Mouse (Mus musculus) hindbrain, embryonic 12.5 days (tissue): ENCODE data around the gene Smchd1. TPM values are rescaled to one million over a fixed set of nuclear protein-coding genes. Genes with fewer than 3 reads are reported as not detected.

Experiments
- ATAC-seq: fragments of 200-750 bp; cut with Nextera tagmentation; 2 replicates; pipeline ENCODE4 v1.8.0; 2017; ENCODE audit warnings: moderate TSS enrichment; ENCODE audit not compliant: low FRiP score
- H3K27ac ChIP-seq: fragments of 300-500 bp; sonication (generic); 2 replicates; pipeline ENCODE4 v1.5.1; 2016; ENCODE audit warnings: mild to moderate bottlenecking
- H3K27me3 ChIP-seq: fragments of 300-500 bp; sonication (generic); 2 replicates; pipeline ENCODE4 v1.6.1; 2016; ENCODE audit warnings: mild to moderate bottlenecking
- H3K36me3 ChIP-seq: fragments of 300-500 bp; sonication (generic); 2 replicates; pipeline ENCODE4 v1.6.1; 2016; ENCODE audit warnings: mild to moderate bottlenecking
- H3K4me1 ChIP-seq: fragments of 300-500 bp; sonication (generic); 2 replicates; pipeline ENCODE4 v1.6.1; 2016
- H3K4me2 ChIP-seq: fragments of 300-500 bp; sonication (generic); replicated peaks from 2 replicates; pipeline ENCODE4 v1.6.1; 2016; ENCODE audit warnings: mild to moderate bottlenecking
- H3K4me3 ChIP-seq: fragments of 300-500 bp; sonication (generic); 2 replicates; pipeline ENCODE4 v1.5.1; 2016; ENCODE audit warnings: mild to moderate bottlenecking
- H3K9ac ChIP-seq: fragments of 300-500 bp; sonication (generic); 2 replicates; pipeline ENCODE4 v1.6.1; 2016; ENCODE audit warnings: mild to moderate bottlenecking, moderate library complexity
- H3K9me3 ChIP-seq: fragments of 300-500 bp; sonication (generic); replicated peaks from 2 replicates; pipeline ENCODE4 v1.6.1; 2016; ENCODE audit warnings: mild to moderate bottlenecking
- WGBS: fragments of 180-500 bp; shearing (Covaris S2); methylation state at CpG from one replicate; pipeline ENCODE4 v1.1.7; 2016; 5-methylcytosine and 5-hydroxymethylcytosine counted together
- polyA plus RNA-seq: library from polyadenylated mRNA; unstranded; fragments of >200 nt; fragmentation: Nextera tagmentation; extraction: Ambion mirVana; gene quantifications from 2 replicates; pipeline ENCODE4 v1.2.1, GENCODE M21; 2016

Smchd1 gene
- 59.2 and 65.3 TPM in 2 replicates for polyA plus RNA-seq

- Histone ChIP-seq H3K4me2 (peak within 1 kb of the TSS; percentile 90), H3K9ac (peak within 1 kb of the TSS; percentile 91), H3K36me3 (no peaks in the 10 kb centered on the region), H3K27ac (peak within 1 kb of the TSS; percentile 99), H3K27me3 (no peaks in the 10 kb centered on the region), H3K4me3 (peak within 1 kb of the TSS; percentile 62), H3K4me1 (peaks cover 13% of the 10 kb centered on the region), H3K9me3 (no peaks in the 10 kb centered on the region)
- under 1% methylated on average over 100 of the region's 109 CpGs for WGBS
- ATAC-seq = peak; percentile 94
These were observed at the start of gene Smchd1 for GRCm38 (mm10) chr17:71474762-71475704. Gene Smchd1, minus strand, starts transcription at chr17:71475343.

DNA sequence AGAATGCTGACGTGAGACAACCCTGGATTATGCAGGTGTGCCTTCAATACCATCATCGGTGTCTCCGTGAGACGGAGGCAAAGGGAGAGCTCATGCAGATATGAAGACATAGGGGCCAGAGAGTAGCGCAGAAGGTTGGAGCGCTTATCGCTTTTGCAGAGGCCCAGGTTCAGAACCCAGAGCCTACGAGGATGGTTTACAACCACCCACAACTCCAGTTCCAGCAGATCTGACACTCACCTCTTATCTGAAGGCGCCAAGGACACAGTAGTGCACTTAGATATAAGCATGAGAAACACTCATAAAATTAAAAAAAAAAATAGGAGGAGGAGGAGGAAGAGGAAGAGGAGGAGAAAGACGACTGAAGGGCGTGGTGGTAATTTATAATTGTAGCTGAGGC is 35.2 kb upstream of the Smchd1 start:
- no peaks in the 10 kb centered on the region for H3K4me1 ChIP-seq
- peaks cover 47% of the 10 kb centered on the region for H3K36me3 ChIP-seq
- H3K4me2 ChIP-seq = no peak overlapping the region
- H3K4me3 ChIP-seq = no peak overlapping the region
- 94% methylated on average over 11 of the region's 11 CpGs for WGBS
- no peak overlapping the region for H3K9ac ChIP-seq
- no peaks in the 10 kb centered on the region for H3K9me3 ChIP-seq
- no peaks in the 10 kb centered on the region for H3K27me3 ChIP-seq
- no peak for ATAC-seq
- no peak overlapping the region for H3K27ac ChIP-seq

DNA sequence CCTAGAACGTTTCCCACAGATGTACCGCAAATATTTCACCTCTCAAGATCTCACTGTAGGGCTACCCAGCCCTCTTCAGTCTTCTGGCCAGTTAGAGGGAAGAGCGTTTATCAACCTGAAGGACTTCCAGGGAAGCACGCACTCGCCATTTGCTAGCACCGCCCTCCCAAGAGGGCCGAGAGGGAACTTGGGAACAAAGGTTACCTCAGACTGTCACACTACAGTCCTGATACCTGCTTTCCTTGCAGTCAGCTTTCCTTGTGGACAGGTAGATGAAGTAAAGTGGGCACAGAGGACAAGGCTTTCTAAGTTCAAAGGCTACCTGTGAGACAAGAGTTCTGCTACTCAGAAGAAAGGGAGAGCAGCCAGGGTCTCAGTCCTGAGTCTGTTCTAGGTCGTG is 31.7 kb upstream of the Smchd1 start:
- peaks cover 46% of the 10 kb centered on the region for H3K36me3 ChIP-seq
- H3K9ac ChIP-seq = no peak overlapping the region
- no peak overlapping the region for H3K4me3 ChIP-seq
- H3K27me3 ChIP-seq = no peaks in the 10 kb centered on the region
- no peaks in the 10 kb centered on the region for H3K9me3 ChIP-seq
- ATAC-seq = no peak
- no peaks in the 10 kb centered on the region for H3K4me1 ChIP-seq
- H3K27ac ChIP-seq = no peak overlapping the region
- no peak overlapping the region for H3K4me2 ChIP-seq
- WGBS = 94% methylated on average over 8 of the region's 8 CpGs

GRCm38 (mm10) chr17:71495784-71496183 is 20.6 kb upstream of the Smchd1 start:
- Histone ChIP-seq H3K4me3 (no peak overlapping the region), H3K9me3 (no peaks in the 10 kb centered on the region), H3K9ac (no peak overlapping the region), H3K4me1 (no peaks in the 10 kb centered on the region), H3K4me2 (no peak overlapping the region), H3K36me3 (peaks cover 34% of the 10 kb centered on the region), H3K27me3 (no peaks in the 10 kb centered on the region), H3K27ac (no peak overlapping the region)
- ATAC-seq = no peak
- 92% methylated on average over 4 of the region's 4 CpGs for WGBS

- Histone ChIP-seq H3K27me3 (no peaks in the 10 kb centered on the region), H3K4me1 (no peaks in the 10 kb centered on the region), H3K9me3 (no peaks in the 10 kb centered on the region), H3K9ac (no peak overlapping the region), H3K4me2 (no peak overlapping the region), H3K4me3 (no peak overlapping the region), H3K27ac (no peak overlapping the region), H3K36me3 (0 out of 2 replicates have a peak, but pooled peaks cover 5% of the 10 kb centered on the region)
- no peak for ATAC-seq
- 75% methylated on average over 4 of the region's 4 CpGs for WGBS
These were observed 16.2 kb upstream of the Smchd1 start for GRCm38 (mm10) chr17:71491332-71491686.

- ATAC-seq = no peak
- Histone ChIP-seq H3K4me1 (no peaks in the 10 kb centered on the region), H3K4me2 (no peak overlapping the region), H3K4me3 (no peak overlapping the region), H3K27me3 (no peaks in the 10 kb centered on the region), H3K36me3 (0 out of 2 replicates have a peak, but pooled peaks cover 5% of the 10 kb centered on the region), H3K9ac (no peak overlapping the region), H3K27ac (no peak overlapping the region), H3K9me3 (no peaks in the 10 kb centered on the region)
- 80% methylated on average over 9 of the region's 9 CpGs for WGBS
These were observed 15.7 kb upstream of the Smchd1 start for GRCm38 (mm10) chr17:71490666-71491331.

DNA sequence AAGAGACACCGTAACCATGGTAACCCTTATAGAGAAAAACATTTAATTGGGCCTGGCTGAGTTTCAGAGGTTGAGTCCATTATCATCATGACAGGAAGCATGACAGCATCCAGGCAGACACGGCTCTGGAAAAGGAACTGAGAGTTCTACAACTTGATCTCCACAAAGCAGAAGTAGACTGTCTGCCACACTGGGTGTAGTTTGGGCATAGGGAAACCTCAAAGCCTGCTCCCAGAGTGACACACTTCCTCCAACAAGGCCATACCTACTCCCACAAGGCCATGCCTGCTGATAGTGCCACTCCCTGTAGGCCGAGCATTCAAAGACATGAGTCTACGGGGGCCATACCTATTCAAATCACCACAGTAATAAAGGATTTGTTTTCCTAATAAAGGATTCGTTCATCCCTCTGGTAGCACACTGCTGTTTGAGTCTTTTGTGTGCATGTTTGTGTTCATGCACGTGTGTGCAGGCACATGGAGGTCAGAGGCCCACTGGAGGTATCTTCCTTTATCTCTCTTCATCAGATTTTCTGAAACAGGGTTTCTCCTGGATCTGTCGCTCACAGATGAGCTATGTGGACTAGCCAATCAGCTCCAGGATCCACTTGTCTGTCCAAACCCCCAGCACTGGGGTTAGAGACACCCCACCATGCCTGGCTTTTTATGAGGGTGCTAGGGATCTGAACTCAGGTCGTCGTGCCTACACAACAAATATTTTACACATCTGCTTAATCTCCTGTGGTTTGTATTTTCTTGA is 14.7 kb upstream of the Smchd1 start:
- ATAC-seq = no peak
- WGBS = 85% methylated on average over 9 of the region's 9 CpGs
- Histone ChIP-seq H3K4me1 (no peaks in the 10 kb centered on the region), H3K4me2 (no peak overlapping the region), H3K9me3 (no peaks in the 10 kb centered on the region), H3K9ac (no peak overlapping the region), H3K27ac (no peak overlapping the region), H3K4me3 (no peak overlapping the region), H3K27me3 (no peaks in the 10 kb centered on the region), H3K36me3 (0 out of 2 replicates have a peak, but pooled peaks cover 4% of the 10 kb centered on the region)

GRCm38 (mm10) chr17:71486231-71486851 is 11.2 kb upstream of the Smchd1 start:
- no peak overlapping the region for H3K4me2 ChIP-seq
- 49% methylated on average over 8 of the region's 8 CpGs for WGBS
- no peaks in the 10 kb centered on the region for H3K4me1 ChIP-seq
- H3K27ac ChIP-seq = no peak overlapping the region
- no peak overlapping the region for H3K9ac ChIP-seq
- no peaks in the 10 kb centered on the region for H3K27me3 ChIP-seq
- ATAC-seq = no peak
- H3K9me3 ChIP-seq = no peaks in the 10 kb centered on the region
- no peaks in the 10 kb centered on the region for H3K36me3 ChIP-seq
- no peak overlapping the region for H3K4me3 ChIP-seq

DNA sequence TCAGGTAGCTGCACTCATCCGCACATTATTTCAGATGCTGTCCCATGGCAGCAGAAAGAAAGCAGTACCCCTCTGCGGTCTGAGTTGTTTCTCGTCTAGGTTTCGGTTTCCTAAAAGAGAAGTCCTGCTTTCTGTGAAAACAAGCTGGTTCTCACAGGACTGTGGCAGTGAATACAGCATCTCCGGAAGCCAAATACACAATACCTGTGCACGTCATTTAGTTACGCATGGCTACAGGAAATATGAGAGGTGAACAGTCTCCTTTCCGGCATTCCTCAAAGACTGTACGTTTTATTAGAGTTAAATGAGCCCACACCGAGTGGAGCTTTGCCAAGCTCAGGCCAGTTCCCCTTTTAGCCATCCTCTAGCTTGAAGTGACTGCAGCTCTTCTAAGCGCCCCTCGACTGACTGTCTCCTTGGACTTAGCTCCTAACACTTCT is 10.7 kb upstream of the Smchd1 start:
- H3K9me3 ChIP-seq = no peaks in the 10 kb centered on the region
- no peak overlapping the region for H3K4me3 ChIP-seq
- H3K9ac ChIP-seq = no peak overlapping the region
- no peak overlapping the region for H3K4me2 ChIP-seq
- no peaks in the 10 kb centered on the region for H3K36me3 ChIP-seq
- H3K27ac ChIP-seq = no peak overlapping the region
- no peak for ATAC-seq
- no peaks in the 10 kb centered on the region for H3K27me3 ChIP-seq
- 63% methylated on average over 12 of the region's 12 CpGs for WGBS
- no peaks in the 10 kb centered on the region for H3K4me1 ChIP-seq

DNA sequence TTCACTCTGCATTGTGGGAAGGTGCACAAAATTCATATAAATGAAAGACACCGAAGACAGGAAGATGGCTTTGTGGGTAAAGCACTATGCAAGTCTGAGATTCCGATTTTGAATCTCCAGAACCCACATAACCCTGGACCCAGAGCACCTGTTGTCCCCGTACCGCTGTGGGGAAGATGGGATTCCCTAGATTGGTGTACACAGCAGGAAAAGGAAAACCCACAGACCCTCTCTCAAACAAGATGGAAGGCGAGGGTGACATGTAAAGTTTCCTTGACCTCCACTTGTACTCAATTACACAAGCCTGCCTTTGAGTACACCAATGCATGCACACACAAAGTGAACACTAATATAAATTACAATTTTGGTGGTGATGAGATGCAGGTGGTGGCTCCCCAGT is 9.6 kb upstream of the Smchd1 start:
- Histone ChIP-seq H3K4me3 (no peak overlapping the region), H3K36me3 (no peaks in the 10 kb centered on the region), H3K27me3 (no peaks in the 10 kb centered on the region), H3K9ac (no peak overlapping the region), H3K27ac (no peak overlapping the region), H3K4me1 (no peaks in the 10 kb centered on the region), H3K4me2 (no peak overlapping the region), H3K9me3 (no peaks in the 10 kb centered on the region)
- WGBS = 89% methylated on average over 5 of the region's 5 CpGs
- no peak for ATAC-seq

DNA sequence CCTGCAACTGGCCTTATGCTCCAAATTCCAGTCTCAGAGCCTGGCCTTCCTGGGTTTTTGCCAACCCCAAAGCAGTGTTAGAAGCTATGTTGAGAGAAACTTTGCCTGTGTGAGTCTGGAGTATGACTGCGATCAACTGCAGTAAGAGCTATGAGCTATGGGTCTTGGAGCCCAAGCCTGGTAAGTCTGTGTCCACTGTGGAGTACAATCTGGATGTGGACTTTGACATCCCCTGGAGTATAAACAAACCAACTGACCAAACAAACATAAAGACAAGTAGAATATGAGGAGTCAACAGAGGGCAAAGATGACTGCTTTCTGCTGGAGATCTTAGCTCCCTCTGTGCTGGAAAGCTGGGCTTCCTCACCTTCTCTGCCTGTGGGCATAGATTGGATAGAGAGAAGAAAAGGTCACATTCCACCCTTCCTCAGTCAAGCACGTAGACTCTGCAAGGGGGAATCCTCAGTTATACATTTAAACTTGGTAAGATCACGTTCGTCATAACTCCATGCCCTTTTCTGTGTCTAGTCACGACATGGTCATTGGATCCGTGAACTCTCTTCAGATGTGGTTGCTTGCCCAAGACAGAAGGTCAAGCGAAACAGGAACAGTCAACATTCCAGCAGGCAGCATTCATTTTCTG is 8.4 kb upstream of the Smchd1 start:
- H3K9me3 ChIP-seq = no peaks in the 10 kb centered on the region
- no peaks in the 10 kb centered on the region for H3K4me1 ChIP-seq
- WGBS = 86% methylated on average over 7 of the region's 7 CpGs
- no peak overlapping the region for H3K4me2 ChIP-seq
- no peaks in the 10 kb centered on the region for H3K27me3 ChIP-seq
- no peaks in the 10 kb centered on the region for H3K36me3 ChIP-seq
- H3K27ac ChIP-seq = no peak overlapping the region
- no peak overlapping the region for H3K4me3 ChIP-seq
- no peak overlapping the region for H3K9ac ChIP-seq
- ATAC-seq = no peak
